Mouse (Mus musculus) urinary bladder, postnatal 25 days (tissue): Measurements from ENCODE around the gene Top1.

Experiments
- DNase-seq: peaks from one replicate; pipeline ENCODE4 v3.0.0; 2022; ENCODE audit warnings: low spot score

Top1 gene

DNA sequence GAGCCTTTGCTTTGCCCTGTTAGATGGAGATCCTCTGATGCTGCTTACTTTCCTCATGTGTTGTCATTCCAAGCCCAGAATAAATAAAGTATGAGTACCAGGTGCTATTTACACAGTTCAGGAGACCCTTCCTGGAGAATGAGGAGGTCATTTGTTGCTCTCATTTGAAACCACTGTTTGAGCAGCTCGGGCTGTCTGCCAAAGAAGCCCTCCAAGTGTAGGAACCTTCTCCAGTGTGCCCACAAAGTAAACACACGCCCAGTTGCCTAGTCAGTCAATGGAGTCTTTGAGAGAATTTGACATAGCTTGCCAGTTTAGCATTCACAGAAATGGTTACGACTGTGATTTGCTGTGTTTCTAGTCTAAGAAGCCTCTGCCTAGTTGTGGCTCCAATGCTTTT is 73.1 kb downstream of the Top1 start:
- DNase-seq, result no peak

DNA sequence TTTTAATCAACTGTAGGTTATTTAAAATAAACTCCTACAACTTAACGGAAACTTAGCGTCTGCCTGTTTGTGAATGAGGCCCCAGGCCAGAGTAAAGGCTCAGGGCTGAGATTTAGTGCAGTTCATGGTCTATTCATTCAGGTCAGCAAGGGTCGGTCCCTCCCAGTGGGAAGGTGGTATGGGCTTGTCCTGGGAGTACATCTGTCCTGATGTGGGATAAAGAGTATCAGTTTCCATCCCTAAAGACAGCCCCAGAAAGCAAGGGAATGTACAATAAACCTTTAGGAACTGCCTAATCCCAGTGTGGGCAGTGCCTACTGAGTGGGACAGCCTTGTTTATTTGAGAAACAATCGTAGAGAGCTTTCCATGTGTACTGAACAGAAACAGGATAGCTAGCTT is 77.0 kb downstream of the Top1 start:
- DNase-seq, result no peak

DNA sequence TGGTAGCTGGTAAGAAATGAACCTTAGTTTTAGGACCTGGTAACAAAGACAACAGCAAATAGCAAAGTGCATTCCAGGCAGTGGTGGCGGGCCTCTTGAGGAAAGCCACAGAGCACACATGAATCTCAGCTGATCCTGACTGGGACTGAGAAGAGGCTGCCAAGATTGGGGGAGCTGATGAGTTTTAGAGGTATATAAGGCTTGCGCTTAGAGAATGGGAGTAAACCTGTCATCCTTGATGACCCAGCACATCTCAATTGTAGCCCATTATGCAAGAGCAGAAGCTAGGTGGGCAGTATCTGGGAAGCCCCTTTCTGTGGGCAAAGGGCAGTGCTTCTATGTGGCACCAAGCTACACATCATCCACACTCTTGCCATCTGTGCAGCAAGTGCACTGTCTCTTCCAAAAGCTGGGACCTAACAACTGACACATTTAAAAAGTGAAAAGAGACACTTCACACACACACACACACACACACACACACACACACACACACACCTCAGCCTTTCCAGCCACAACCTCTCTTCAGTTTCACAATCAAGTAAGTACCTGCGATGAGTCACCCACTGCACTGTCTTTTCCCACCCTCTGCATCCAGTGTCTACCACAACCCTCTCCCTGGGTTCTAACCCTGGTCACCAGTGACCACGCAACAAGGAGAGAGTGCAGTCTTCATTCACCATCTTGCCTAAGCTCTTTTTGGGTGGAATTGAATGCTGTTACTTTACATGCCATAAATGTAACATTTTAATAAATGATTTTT is 78.1 kb downstream of the Top1 start:
- DNase-seq, result no peak

DNA sequence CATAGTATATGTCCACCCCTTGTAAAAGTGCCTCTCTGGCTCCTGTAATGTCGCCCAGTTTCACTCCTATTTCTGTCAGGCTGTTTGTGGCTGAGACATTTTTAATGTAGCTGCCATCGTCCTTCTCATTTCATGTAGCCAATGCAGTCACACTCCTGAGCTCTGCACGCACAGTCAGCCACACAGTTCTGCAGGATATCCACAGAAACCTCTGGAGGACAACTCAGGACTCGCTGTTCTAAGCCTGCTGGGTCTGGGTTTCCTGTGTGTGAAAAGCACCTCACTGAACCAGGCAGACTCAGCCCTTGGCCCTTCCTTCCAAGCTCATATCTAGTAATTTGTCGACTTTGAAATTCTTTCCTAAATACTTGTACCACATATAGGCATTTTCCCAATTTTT is 78.8 kb downstream of the Top1 start:
- no peak for DNase-seq

DNA sequence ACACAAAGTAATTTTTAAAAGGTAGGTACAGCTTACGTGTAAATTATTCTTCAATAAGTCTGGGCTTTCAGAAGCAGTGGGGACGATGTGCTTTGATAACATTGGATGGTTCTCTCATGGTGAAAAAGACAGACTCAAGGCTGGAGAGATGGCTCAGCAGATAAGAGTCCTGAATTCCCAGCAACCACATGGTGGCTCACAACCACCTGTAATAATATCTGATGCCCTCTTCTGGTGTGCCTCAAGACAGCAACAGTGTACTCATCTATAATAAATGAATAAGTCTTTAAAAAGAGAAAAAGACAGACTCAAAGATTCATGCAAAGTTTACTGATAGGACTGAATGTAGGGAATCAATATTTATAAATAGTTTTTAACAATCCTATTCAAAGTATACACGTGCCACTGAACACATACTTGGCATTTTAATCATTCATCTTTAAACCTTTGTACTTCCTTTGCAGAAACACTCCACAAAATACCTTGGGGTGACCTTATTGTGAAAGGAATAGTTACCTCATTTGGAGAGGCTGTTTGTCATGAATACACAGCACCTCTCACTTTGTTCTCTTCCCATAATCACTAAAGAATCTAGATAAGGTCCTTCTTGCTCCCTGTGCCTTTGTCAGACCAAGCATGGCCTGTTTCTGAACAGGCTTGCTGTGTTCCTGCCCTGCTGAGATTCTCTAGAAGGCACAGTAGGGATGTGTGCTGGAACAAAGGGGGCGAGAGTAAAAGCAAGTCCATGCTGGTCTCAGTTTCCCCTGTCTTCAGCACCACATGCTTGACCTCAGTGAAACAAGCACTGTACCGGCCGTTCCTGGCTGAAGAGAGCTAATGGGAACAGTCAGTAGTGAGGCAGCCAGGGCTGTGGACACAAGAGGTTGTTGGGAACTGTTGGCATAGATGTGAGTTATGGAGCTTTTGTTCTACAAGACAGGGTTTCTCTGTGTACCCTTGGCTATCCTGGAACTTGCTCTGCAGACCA is 80.5 kb downstream of the Top1 start:
- no peak for DNase-seq

DNA sequence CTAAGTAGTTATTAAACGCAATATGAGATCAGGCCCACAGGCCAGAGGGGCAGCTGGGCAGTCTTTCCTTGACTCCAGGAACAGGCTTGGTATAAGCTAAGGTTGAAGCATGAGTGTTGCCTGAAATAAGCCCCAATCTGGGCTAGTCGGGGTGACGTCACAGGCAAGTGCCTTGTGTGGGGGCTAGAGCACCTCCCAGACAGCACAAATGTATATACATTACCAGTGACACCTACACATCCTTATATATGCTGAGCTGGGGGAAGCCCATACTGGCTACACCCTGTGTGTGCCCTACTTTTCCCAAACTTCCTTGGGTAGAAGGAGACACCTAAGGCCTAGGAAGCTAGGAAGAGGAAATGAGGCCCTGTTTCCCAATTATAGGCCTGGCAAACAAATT is 83.3 kb downstream of the Top1 start:
- DNase-seq, result no peak

DNA sequence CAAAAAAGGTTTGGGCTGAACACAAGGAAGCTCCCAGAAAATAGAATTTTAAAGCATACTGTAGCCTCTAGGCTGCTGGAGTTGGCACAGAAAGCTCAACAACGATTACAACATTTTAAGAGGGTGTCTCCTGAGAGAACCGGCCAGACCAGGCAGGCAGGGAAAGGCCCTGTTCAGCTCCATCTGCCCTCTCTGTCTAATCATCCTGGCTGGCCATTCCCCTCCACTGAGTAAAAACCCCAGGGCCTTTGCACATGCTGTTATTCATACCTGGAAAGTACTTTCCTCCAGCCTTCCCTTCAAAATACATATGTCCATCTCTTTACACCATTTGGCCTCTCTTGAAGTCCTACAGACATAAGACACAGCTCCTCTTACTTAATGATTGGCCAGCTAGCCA is 83.7 kb downstream of the Top1 start:
- no peak for DNase-seq

DNA sequence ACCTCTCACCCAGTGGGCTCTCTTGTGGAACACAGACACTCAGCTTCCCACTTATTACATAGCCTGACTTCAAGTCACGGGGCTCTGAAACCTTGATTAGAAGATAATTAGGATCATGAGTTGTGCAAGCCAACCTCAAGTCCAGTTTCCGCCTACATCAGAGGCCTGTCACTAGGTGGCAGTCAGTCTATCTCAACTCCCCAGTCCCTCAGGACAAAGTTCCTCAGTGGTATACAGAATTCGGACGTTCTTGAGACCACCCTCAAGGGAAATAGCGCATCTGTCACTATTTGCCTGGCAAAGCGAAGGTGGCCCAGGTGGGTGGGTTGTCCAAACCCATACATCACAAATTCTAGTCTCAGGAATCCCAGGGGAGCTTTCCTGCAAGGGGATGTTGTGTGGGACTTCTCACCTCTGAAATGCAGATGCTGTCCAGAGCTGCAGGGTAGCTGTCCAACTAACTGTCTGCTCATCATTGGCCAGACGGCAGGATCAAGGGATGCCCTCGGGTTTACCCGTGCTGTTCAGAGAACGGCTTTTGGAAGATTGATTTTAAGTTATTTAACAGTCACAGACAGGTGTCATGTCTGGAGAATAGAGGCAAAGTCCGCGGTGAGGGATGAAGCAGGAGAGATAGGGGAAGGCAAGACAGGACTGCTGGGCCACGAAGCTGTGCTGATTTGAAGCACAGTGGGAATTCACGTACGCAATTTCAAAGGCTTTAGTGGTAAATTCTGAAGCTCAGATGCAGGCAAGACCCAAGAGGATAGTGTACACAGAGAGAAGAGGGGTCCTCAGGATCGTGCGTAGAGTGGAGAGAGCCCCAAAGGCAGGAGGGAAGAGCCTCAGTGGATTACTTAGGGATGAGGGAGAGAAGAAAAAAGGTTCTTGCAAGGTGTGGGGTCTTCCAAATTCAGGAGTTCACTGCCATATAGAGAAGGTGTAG is 84.4 kb downstream of the Top1 start:
- peak; percentile 3 for DNase-seq

DNA sequence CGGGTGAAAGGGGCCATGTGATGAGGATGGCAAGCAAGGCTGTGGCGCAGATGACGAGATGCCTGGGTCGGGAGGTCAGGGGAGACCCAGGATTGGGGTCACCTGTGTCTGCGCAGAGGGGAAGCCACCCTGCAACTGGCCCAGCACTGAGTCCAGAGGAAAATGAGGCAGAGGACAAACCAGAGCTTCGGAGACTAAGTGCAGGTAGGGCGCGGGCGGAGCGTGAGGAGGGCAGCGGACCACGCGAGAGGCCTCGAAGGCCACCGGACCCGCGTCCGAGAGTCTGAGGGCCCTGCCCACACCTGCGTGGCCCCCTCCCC is 85.1 kb downstream of the Top1 start:
- no peak for DNase-seq

DNA sequence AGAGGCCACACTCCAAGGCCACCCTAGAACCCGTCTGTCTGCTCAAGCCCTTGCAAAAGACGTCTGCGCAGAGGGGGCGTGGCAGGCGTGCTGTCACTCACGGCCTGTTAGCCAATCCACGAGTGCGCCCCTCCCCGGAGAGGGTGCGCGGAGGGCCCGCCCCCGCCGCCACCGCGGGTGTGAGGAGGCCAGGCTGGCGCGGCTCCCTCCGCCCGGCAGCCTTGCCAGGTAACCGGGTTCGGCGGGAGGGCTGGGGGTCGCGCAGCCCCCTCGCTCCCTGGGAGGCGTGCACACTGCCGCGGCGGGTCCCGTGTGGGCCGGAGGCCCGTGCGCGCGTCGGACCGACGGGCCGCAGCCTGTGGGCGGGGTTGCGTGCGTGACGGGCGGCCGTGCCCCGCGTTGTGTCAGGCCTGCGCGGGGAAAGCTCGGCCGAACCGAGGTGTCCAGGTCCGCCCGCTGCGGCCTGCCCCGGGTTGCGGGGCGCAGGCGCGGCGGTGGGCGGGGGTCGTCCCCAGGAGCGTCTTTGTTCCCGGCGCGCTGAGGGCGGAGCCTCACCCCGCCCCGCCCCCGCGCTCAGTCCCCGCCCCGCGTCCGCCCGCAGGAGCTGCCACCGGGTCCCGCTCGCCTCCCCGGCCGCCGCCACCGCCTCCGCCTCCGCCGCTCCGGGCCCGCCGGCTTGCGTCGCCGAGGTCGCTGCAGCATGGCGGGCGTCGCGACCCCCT is 85.6 kb downstream of the Top1 start, which contains the start of gene Plcg1:
TSS of gene Plcg1 (plus strand) at position 184 of the 722 bp plus-strand sequence.
- peak; percentile 89 for DNase-seq

DNA sequence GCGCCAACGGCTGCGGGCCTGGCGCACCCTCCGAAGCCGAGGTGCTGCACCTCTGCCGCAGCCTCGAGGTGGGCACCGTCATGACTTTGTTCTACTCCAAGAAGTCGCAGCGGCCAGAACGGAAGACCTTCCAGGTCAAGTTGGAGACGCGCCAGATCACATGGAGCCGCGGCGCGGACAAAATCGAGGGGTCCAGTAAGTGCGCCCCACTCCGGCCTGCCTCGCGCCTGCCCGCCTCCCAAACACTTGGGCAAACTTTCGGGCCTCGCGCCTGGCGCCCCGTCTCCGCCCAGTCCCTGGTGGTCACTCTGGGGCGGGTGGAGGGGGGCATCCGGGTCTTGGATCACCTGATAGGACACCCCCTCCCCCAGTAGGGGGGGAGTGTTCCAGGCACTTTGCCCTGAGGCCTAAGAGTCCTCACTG is 86.2 kb downstream of the Top1 start:
- peak; percentile 61 for DNase-seq

DNA sequence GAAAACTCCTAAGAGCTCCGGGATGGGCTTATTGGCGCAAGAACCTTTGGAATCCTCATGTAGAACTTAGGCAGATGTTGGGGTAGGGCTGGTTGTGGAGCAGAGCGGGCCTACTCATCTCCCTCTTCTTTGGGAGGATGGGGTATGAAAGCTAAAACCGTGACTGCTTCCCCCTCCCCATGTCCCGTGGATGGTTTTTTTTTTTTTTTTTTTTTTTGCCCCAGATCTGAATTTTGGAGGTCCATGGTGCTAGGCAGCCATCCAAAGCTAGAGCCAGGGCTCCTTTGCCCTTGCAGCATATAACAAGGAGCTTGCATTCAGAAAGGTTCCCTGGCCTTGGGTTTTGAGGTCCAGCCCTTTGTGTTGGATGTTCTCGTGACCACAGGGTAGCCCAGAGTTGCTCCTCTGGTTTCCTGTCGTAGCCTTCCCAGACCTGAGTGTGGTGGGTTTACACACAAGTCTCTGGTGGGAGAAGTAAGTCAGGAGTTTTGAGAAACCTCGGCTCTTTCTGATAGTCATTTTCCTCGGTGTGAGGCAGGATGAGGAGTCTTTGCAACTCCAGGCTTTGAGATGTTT is 86.8 kb downstream of the Top1 start:
- DNase-seq, result no peak

DNA sequence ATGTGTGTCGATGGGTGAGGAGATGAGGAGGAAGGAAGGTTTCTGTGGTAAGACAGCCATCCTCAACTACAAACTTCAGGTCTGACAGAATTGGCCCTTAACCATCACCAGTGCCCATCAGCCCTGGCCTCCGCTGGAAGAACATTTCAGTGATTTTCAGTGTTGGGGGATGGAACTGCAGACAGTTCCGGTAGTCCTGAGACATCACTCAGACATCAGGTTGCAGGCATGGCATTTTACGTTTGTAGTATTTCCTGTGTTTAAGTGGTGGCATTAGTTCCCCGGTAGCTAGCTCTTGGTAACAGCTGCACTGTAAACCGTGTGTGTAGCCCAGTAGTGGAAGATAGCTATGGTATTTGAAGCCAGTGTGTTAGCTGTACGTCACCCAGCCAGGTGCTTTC is 87.4 kb downstream of the Top1 start:
- DNase-seq, result no peak

DNA sequence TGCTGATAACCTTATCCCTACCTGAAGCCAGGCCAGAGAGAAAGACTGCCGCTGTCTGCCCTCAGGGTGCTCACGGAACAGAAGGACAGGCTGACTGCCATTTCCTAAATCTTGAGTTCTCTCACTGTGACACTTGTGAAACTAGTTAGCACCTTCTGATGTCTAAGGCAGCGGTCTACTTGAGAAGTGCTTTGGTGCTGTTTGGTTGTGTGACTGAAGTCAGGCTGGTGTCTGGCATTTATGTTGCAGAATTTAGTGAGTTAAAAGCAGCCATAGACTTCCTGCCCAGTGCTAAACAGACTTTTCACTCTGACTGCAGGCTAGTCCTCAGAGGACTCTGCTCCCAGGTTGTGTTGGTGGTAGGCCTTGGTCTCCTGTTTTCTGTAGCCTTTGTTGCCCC is 88.6 kb downstream of the Top1 start:
- no peak for DNase-seq

DNA sequence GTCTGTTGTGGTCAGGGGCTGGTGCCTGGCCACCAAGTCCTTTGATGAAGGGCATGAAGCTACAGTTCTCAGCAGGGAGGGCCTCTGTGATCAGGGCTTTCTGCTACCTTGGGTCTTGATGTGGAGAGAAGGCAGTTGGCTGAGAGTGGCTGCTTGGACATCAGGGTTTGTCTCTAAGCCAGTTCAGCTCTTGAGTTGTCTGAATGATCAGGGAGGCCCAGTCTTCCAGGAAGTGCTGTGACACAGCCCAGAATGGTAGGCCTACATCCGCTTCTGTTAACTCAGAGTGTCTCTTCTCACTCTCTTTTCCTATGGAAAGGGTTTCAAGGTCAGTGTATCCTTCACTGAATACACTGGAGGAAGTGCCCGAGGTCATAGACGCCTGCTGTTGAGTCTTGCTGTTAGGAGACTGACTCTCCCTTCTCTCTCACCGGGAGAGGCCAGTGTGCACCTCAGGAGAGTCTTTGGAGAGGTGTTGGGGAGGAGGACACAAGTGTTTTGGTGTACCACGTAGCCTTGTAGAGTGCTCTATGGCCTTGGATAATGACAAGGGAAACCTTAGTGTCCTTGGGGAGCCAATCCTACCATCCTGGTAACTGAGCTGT is 90.1 kb downstream of the Top1 start:
- no peak for DNase-seq

DNA sequence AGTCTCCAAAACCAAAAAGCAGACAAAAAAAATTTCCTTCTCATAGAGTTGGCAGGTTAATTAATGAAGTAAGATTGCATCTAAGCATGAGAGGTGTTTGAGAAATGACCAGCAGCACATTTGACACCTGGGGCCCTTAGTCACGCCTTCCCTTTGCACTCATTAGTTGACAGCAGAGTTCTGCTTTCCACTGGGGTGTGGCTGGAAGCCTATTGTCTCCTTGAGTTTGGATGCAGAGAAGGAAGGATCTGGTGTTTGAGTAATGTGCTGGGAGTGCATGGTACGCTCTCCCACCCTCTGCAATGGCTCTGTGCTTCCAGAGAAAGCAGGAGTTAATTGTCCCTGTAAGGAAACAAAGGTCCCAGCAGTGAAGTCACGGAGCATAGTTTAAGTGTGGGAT is 90.8 kb downstream of the Top1 start:
- no peak for DNase-seq

DNA sequence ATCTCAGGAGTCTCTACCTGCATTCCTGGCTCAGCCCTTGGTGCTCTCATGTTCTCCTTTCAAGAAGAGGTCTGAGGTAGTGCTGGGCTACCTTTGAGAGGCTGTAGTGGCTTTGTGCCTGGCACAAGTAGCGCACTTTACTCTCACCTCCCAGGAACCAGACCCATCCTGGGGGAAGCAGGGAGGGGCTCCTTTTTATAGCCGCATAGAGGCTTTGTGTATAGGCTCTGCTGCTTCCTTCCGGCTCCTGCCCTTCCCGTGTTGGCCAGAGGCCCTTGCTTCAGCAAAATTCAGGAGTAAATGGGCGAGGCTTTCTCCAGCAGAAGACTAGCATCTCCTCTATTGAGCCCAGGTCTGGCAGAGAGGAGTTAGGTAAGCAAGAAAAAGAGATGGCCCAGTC is 92.7 kb downstream of the Top1 start:
- no peak for DNase-seq

DNA sequence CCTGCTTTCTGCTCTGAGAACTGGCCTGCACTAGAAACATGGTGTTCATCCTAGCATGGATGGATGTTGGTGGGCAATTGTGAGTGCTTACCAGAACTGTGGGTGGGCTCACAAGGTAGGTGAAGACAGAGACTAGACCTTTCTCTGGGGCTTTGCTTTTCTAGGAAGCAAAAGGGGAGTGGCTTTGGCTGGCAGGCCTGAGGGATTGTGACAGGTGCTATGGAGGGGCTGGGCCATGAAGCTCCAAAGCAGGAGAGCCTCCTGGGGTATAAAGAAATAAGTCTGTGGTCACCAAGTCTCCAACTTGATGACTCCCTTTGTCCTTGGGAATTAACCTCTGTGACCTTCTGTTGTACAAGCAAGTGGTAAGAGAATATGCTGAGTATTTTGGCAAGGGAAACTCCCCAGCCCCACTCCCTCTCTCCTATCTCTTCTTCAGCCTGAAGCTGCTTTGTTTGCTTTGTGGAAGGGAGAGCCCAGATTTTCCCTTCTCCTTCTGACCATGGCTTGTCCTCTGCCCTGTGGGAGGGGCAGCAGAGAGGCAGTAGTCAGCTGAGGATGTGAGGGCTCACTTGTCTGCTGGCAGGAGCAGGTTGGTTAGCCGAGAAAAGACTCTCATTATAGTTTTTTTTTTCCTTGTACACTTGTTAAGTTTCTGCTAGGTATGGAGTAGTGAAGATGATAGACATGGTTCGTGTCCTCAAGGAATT is 94.1 kb downstream of the Top1 start:
- no peak for DNase-seq

DNA sequence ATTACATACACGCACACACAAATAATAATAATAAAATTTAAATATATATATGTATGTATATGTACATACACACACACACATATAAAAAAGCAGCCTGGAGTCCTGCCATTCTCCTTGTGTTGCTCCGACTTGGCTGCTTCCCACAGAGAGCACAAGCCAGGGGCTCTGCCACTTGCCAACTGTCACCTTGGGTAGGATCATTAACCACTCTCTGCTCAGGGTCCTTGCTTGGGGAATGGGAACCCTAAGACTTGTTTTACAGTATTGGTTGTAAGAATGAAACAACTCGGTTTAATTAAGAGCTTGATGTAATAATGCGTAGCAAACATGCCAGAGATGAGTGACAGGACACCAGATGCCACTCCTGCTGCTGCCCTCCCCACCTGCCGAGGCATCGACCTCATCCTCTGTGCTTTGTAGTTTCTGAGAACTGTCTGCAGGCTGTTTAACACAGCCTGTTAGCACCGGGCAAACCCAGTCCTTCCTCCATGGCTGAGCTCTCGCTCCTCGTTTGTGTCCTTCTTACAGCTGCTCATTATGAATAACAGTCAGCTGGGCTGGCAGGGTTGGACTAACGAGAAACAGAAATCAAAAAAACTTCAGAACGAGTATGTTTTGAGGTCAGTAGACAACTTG is 95.0 kb downstream of the Top1 start:
- DNase-seq, result no peak

DNA sequence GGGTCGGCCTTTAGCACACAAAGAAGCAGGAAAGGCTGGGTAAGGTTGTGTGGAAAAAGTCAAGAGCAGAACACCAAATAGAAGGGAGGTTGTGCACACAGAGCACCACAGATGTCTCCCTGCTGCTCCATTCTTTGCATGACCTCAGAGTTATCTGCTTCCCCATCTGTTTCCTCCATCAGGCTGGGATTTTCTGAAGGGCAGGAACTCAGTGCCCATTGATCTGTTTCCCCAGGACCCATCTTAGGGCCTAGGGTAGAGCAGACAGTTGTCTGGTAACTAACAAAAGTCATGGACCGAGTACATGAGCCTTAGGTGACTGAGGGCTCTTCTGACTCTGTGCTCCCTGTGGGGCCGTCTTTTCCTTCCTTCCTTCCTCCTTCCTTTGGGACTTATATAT is 95.9 kb downstream of the Top1 start:
- DNase-seq, result no peak
